Mouse (Mus musculus) left cerebral cortex, adult 11 months (tissue): Measurements from ENCODE around the gene Myl6b.
A peak's percentile ranks its signal among the peaks of the same experiment; 100 is the strongest.

Source experiments
- DNase-seq: peaks from one replicate; pipeline ENCODE4 v3.0.0; 2022; ENCODE audit warnings: low spot score

Gene Myl6b

GRCm38 (mm10) chr10:128498590-128498989 is at the start of gene Myl6b:
TSS of gene Myl6b (minus strand) at chr10:128498685.
- DNase-seq: peak; percentile 94

- DNase-seq: peak; percentile 97
These were observed 49.0 kb upstream of the Myl6b start, which contains the start of gene Zc3h10 for GRCm38 (mm10) chr10:128547361-128548032. TSS of gene Zc3h10 (minus strand) at chr10:128547774.

GRCm38 (mm10) chr10:128546787-128547186 is 48.3 kb upstream of the Myl6b start:
- no peak for DNase-seq

- no peak for DNase-seq
These were observed 47.9 kb upstream of the Myl6b start for GRCm38 (mm10) chr10:128546361-128546760.

- DNase-seq: no peak
These were observed 47.0 kb upstream of the Myl6b start for GRCm38 (mm10) chr10:128545570-128545898.

- DNase-seq: no peak
These were observed 46.4 kb upstream of the Myl6b start for GRCm38 (mm10) chr10:128544674-128545569.

- DNase-seq: no peak
These were observed 45.7 kb upstream of the Myl6b start for GRCm38 (mm10) chr10:128544151-128544657.

GRCm38 (mm10) chr10:128543100-128543499 is 44.6 kb upstream of the Myl6b start:
- no peak for DNase-seq

GRCm38 (mm10) chr10:128538340-128538870 is 39.9 kb upstream of the Myl6b start:
- no peak for DNase-seq

GRCm38 (mm10) chr10:128536266-128536940 is 37.9 kb upstream of the Myl6b start:
- DNase-seq: peak; percentile 87

- DNase-seq: no peak
These were observed 37.3 kb upstream of the Myl6b start for GRCm38 (mm10) chr10:128535624-128536265.

- no peak for DNase-seq
These were observed 36.7 kb upstream of the Myl6b start for GRCm38 (mm10) chr10:128535206-128535605.

- no peak for DNase-seq
These were observed 28.2 kb upstream of the Myl6b start for GRCm38 (mm10) chr10:128526366-128527356.

GRCm38 (mm10) chr10:128525671-128526308 is 27.3 kb upstream of the Myl6b start, which contains the start of gene Esyt1:
TSS of gene Esyt1 (minus strand) at chr10:128525871.
- peak; percentile 91 for DNase-seq

- no peak for DNase-seq
These were observed 26.5 kb upstream of the Myl6b start for GRCm38 (mm10) chr10:128524732-128525662.

- no peak for DNase-seq
These were observed 25.7 kb upstream of the Myl6b start for GRCm38 (mm10) chr10:128524111-128524731.

GRCm38 (mm10) chr10:128522351-128522750 is 23.9 kb upstream of the Myl6b start:
- no peak for DNase-seq

GRCm38 (mm10) chr10:128520591-128520990 is 22.1 kb upstream of the Myl6b start:
- no peak for DNase-seq
